Mouse (Mus musculus) adrenal gland (tissue): ENCODE data around the gene B3gat1.

ENCODE experiments used
- intact Hi-C: fragments of 180-260 bp; cut with DNase I; formaldehyde crosslinking; loops from one replicate; pipeline ENCODE4 v1.15.1; 2025
- long read RNA-seq, 2 experiments: library from polyadenylated mRNA; unstranded; transcript quantifications; one replicate each; pipeline ENCODE4 v2.0.0; 2020; ENCODE audit warnings: borderline replicate concordance in 1 of 2; ENCODE audit not compliant: insufficient replicate concordance in 1 of 2

The B3gat1 gene
- long read RNA-seq, experiment 1: 0 reads
- long read RNA-seq, experiment 2: 0 reads

- intact Hi-C loops: no loop called here
Measured at GRCm38 (mm10) chr9:26733206-26733891, at the start of gene B3gat1. Gene B3gat1 (plus strand): TSS chr9:26733728.

- intact Hi-C loops: no loop called here
Measured at GRCm38 (mm10) chr9:26689171-26689570, 44.4 kb upstream of the B3gat1 start.

- intact Hi-C loops: no loop called here
Measured at GRCm38 (mm10) chr9:26689956-26690698, 43.4 kb upstream of the B3gat1 start.

GRCm38 (mm10) chr9:26692641-26693040, 40.9 kb upstream of the B3gat1 start:
- intact Hi-C loops: no loop called here

GRCm38 (mm10) chr9:26694656-26695055, 38.9 kb upstream of the B3gat1 start:
- intact Hi-C loops: no loop called here

- intact Hi-C loops: no loop called here
Measured at GRCm38 (mm10) chr9:26695178-26695577, 38.4 kb upstream of the B3gat1 start.

GRCm38 (mm10) chr9:26698286-26698685, 35.2 kb upstream of the B3gat1 start:
- intact Hi-C loops: no loop called here

GRCm38 (mm10) chr9:26700329-26700728, 33.2 kb upstream of the B3gat1 start:
- intact Hi-C loops: no loop called here

- intact Hi-C loops: no loop called here
Measured at GRCm38 (mm10) chr9:26718388-26718787, 15.1 kb upstream of the B3gat1 start.

- intact Hi-C loops: no loop called here
Measured at GRCm38 (mm10) chr9:26721771-26722170, 11.8 kb upstream of the B3gat1 start.

- intact Hi-C loops: no loop called here
Measured at GRCm38 (mm10) chr9:26725709-26726108, 7.8 kb upstream of the B3gat1 start.

GRCm38 (mm10) chr9:26727445-26727844, 6.1 kb upstream of the B3gat1 start:
- intact Hi-C loops: no loop called here

GRCm38 (mm10) chr9:26728556-26728955, 5.0 kb upstream of the B3gat1 start:
- intact Hi-C loops: no loop called here

GRCm38 (mm10) chr9:26733986-26734385, 458 bp downstream of the B3gat1 start:
- intact Hi-C loops: no loop called here

GRCm38 (mm10) chr9:26737116-26737515, 3.6 kb downstream of the B3gat1 start:
- intact Hi-C loops: no loop called here

- intact Hi-C loops: no loop called here
Measured at GRCm38 (mm10) chr9:26742817-26743216, 9.3 kb downstream of the B3gat1 start.

GRCm38 (mm10) chr9:26747121-26747520, 13.6 kb downstream of the B3gat1 start:
- intact Hi-C loops: no loop called here

GRCm38 (mm10) chr9:26748893-26749292, 15.4 kb downstream of the B3gat1 start:
- intact Hi-C loops: no loop called here

GRCm38 (mm10) chr9:26760081-26760480, 26.6 kb downstream of the B3gat1 start:
- intact Hi-C loops: no loop called here

GRCm38 (mm10) chr9:26760576-26760975, 27.0 kb downstream of the B3gat1 start:
- intact Hi-C loops: no loop called here

- intact Hi-C loops: no loop called here
Measured at GRCm38 (mm10) chr9:26762477-26762876, 28.9 kb downstream of the B3gat1 start.

GRCm38 (mm10) chr9:26768181-26768580, 34.7 kb downstream of the B3gat1 start:
- intact Hi-C loops: no loop called here

GRCm38 (mm10) chr9:26775700-26776099, 42.2 kb downstream of the B3gat1 start:
- intact Hi-C loops: loop anchor here (2.0 to 10.0 kb wide), 3 partner anchors 1033 to 1461 kb away; no protein-coding TSS in a partner anchor
